In the genomic region with DNA sequence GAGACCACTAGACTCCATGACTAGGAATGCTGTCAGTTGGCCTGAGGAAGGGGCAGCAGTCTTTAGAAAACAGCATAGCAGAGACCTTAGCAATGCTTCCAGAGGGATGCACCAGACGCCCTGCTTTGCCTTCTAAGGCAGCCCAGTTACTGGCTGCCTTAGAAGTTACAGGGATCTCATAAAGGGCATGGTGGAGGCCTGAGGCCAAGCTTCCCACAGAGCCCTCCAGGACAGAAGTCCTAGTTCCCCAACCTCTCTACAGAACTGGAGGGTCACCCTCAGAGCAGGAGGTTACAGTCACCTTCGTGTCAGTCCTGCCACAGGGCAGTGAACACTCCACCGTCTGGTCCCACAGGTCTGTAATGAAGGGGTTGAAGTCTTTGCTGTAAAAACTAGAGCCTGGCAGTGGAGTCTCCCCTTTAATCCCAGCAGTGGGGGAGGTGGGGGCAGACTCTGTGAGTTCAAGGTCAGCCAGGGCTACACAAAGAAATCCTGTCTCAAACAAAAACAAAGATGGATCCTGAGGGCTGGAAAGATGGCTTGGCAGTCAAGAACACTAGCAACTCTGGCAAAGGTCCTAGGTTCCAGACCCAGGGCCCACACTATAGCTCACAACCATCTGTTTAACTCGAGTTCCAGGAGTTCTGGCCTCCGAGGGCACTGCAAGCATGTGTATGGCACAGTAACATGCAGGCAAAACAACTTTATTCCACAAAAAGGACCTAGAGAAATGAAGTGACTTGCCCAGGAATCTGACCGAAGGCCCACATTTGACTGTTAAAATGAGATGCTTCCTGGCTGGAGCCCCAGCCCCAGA, we compare ENCODE assay signal across 17 mouse cellular contexts. TPM values are rescaled to one million over a fixed set of nuclear protein-coding genes. Genes with fewer than 3 reads are reported as not detected.
DNase-seq lines count a peak whose midpoint lies in the region; ATAC-seq and TF ChIP-seq lines count a peak whose summit lies in the region.
"Had no signal": no experiment of that assay in that cellular context is flagged by ENCODE, and none has a peak within 500 bp of the region (broad histone marks: within the 10 kb centered on the region; RNA-seq: fewer than 3 reads in every experiment).

No protein-coding gene starts in this region.

- peak; percentile 32 for DNase-seq in CD4-positive, CD25-positive, alpha-beta regulatory T cell, adult 2 months (ENCODE audit: low read depth, low spot score)
- DNase-seq in spleen, adult 18-20 months: peak; percentile 19 to 42
- no peak for DNase-seq in spleen, postnatal 14 days (ENCODE audit: low spot score in 2 of 2)
- DNase-seq in embryonic facial prominence, embryonic 14.5 days (ENCODE audit: low spot score): no peak
- DNase-seq in naive thymus-derived CD4-positive, alpha-beta T cell, adult 2 months (ENCODE audit: low read depth): peak; percentile 32
- no peak for DNase-seq in gastrocnemius, adult 2 months
- no peak for DNase-seq in left cerebral cortex, adult 11 months (ENCODE audit: low spot score)
- DNase-seq: cerebellum, adult 8-10 months; layer of hippocampus, adult 9-11 months had no signal

- H3K36me3 ChIP-seq in embryonic facial prominence, embryonic 14.5 days (ENCODE audit: control insufficient read depth, insufficient read depth, low read length): peaks cover 15% of the 10 kb centered on the region; the same call in 1 of the 2 replicates

- no peak overlapping the region for H3K4me2 ChIP-seq in embryonic facial prominence, embryonic 14.5 days (ENCODE audit: low read depth, low read length)
- H3K4me2 ChIP-seq: hindbrain, embryonic 14.5 days; kidney, embryonic 15.5 days; limb, embryonic 12.5 days had no signal

- 0 out of 2 replicates have a peak overlapping the region, but pooled peaks have one; percentile 2 for H3K9ac ChIP-seq in embryonic facial prominence, embryonic 14.5 days (ENCODE audit: low read depth, low read length)
- H3K9ac ChIP-seq: hindbrain, embryonic 14.5 days; kidney, embryonic 15.5 days; limb, embryonic 12.5 days had no signal

- no peak for ATAC-seq in CD4-positive, CD25-positive, alpha-beta regulatory T cell, adult 4 months
- peak; percentile 13; the same call in 1 of the 2 replicates for ATAC-seq in embryonic facial prominence, embryonic 14.5 days (ENCODE audit: low read depth)
- ATAC-seq: forebrain, embryonic 16.5 days had no signal

- intact Hi-C loops in gastrocnemius, adult 2 months (cut with DNase I): no loop called here

- H3K27ac ChIP-seq in embryonic facial prominence, embryonic 14.5 days (replicated peaks; ENCODE audit: low read depth, low read length): no peak overlapping the region
- H3K27ac ChIP-seq in gastrocnemius, adult 2 months: no peak overlapping the region
- H3K27ac ChIP-seq: hindbrain, embryonic 14.5 days; kidney, embryonic 15.5 days; limb, embryonic 12.5 days had no signal

- no peak for TF ChIP-seq CTCF in gastrocnemius, adult 2 months (IDR thresholded peaks at IDR 0.05)

- no peaks in the 10 kb centered on the region for H3K9me3 ChIP-seq in embryonic facial prominence, embryonic 14.5 days (ENCODE audit: control insufficient read depth, low read length)
- H3K9me3 ChIP-seq: kidney, embryonic 15.5 days; limb, embryonic 12.5 days; midbrain, embryonic 10.5 days had no signal

- WGBS in embryonic facial prominence, embryonic 14.5 days: 58% methylated on average over 6 of the region's 6 CpGs

- H3K27me3 ChIP-seq in embryonic facial prominence, embryonic 14.5 days (replicated peaks; ENCODE audit: control insufficient read depth, insufficient read depth, low read length): no peaks in the 10 kb centered on the region
- H3K27me3 ChIP-seq: kidney, embryonic 15.5 days; limb, embryonic 12.5 days had no signal

- 0 out of 2 replicates have a peak, but pooled peaks cover 2% of the 10 kb centered on the region for H3K4me1 ChIP-seq in embryonic facial prominence, embryonic 14.5 days (ENCODE audit: control insufficient read depth, insufficient read depth, low read length)

- no peak overlapping the region for H3K4me3 ChIP-seq in embryonic facial prominence, embryonic 14.5 days (ENCODE audit: low read depth, low read length)
- H3K4me3 ChIP-seq in gastrocnemius, adult 2 months: no peak overlapping the region
- H3K4me3 ChIP-seq: kidney, embryonic 15.5 days; limb, embryonic 12.5 days; midbrain, embryonic 10.5 days had no signal

RNA-seq across cellular contexts. Expression of a gene that starts 8.1 kb away (rescaled TPM):
- 1,000 to 10,000 TPM; 1,055 to 1,337 TPM for polyA plus RNA-seq in CD4-positive, CD25-positive, alpha-beta regulatory T cell, adult 4 months (2017; shearing (Covaris generic))
- 152 and 172 TPM in 2 replicates for polyA plus RNA-seq in embryonic facial prominence, embryonic 14.5 days (2014; fragmentation: Nextera tagmentation; extraction: Ambion mirVana)
- total RNA-seq in gastrocnemius, adult 2 months (2021): 10 to 100 TPM; 17.4 to 27.2 TPM

RNA-seq across cellular contexts. Expression of a gene that starts 13.5 kb away (rescaled TPM):
- polyA plus RNA-seq in CD4-positive, CD25-positive, alpha-beta regulatory T cell, adult 4 months (2017; shearing (Covaris generic)): 10 to 100 TPM; 20.0 to 20.3 TPM
- 3.0 and 4.7 TPM in 2 replicates for polyA plus RNA-seq in embryonic facial prominence, embryonic 14.5 days (2014; fragmentation: Nextera tagmentation; extraction: Ambion mirVana)
- not detected for total RNA-seq in gastrocnemius, adult 2 months (2021)

RNA-seq across cellular contexts. Expression of a gene that starts 28.4 kb away (rescaled TPM):
- not detected for polyA plus RNA-seq in CD4-positive, CD25-positive, alpha-beta regulatory T cell, adult 4 months (2017; shearing (Covaris generic))
- 0.20 and 0.24 TPM in 2 replicates for polyA plus RNA-seq in embryonic facial prominence, embryonic 14.5 days (2014; fragmentation: Nextera tagmentation; extraction: Ambion mirVana)
- total RNA-seq in gastrocnemius, adult 2 months (2021): 100 to 1,000 TPM; 141 to 174 TPM
- total RNA-seq: neutrophil, adult 5-6 weeks had no signal
- polyA plus RNA-seq: embryonic facial prominence, embryonic 11.5 days; forebrain, embryonic 16.5 days; hindbrain, embryonic 14.5 days; limb, embryonic 12.5 days; midbrain, embryonic 10.5 days had no signal

RNA-seq across cellular contexts. Expression of a gene that starts 35.6 kb away (rescaled TPM):
- 10 to 100 TPM; 22.0 to 29.5 TPM for polyA plus RNA-seq in CD4-positive, CD25-positive, alpha-beta regulatory T cell, adult 4 months (2017; shearing (Covaris generic))
- 17.6 and 22.1 TPM in 2 replicates for polyA plus RNA-seq in embryonic facial prominence, embryonic 14.5 days (2014; fragmentation: Nextera tagmentation; extraction: Ambion mirVana)
- total RNA-seq in gastrocnemius, adult 2 months (2021): 10 to 100 TPM; 11.4 to 13.2 TPM

Comparison
In these comparisons a context has a peak if more than half of its experiments do, and no peak if none do; other contexts are left out.
1. DNase-seq: peak in CD4-positive, CD25-positive, alpha-beta regulatory T cell, adult 2 months (single experiment), spleen, adult 18-20 months (2 of 2) and naive thymus-derived CD4-positive, alpha-beta T cell, adult 2 months (single experiment); none in spleen, postnatal 14 days (0 of 2), embryonic facial prominence, embryonic 14.5 days (single experiment), gastrocnemius, adult 2 months (single experiment) and left cerebral cortex, adult 11 months (single experiment).